Comparison of ENCODE assay signal across 15 mouse cellular contexts in the genomic region with DNA sequence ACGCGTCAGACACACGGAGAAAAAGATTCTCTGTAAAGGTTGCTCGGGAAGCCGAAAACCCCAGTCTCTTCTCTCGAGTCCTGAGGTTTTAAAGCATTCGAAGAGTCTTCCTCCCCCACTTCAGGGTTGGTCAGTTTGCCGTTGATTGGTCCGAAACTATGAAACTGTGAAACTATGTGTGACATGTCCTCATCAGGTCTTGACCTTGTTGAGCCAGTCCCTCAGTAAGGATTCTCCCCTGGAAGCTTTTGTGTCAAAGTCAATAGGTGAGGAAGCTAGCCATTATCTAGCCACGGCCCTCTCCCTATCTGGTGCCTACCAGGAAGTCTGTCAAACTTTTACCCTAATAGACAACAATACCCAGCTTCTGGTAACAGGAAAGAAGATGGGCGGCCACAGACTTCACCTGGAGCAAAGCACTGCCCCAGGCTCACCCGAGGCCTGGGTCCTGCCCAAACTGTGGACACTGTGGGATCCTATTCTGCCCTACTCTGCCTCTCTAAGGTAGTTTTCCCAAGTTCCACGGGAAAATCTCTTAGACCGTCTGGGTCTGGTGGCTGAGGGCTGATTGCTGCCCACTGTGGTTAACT. TPM values are rescaled to one million over a fixed set of nuclear protein-coding genes. Genes with fewer than 3 reads are reported as not detected.
DNase-seq lines count a peak whose midpoint lies in the region; ATAC-seq and TF ChIP-seq lines count a peak whose summit lies in the region.
"Had no signal": no experiment of that assay in that cellular context is flagged by ENCODE, and none has a peak within 500 bp of the region (broad histone marks: within the 10 kb centered on the region; RNA-seq: fewer than 3 reads in every experiment).

No protein-coding gene starts in this region.

- H3K9me3 ChIP-seq in hindbrain, embryonic 10.5 days: no peaks in the 10 kb centered on the region
- no peaks in the 10 kb centered on the region for H3K9me3 ChIP-seq in hindbrain, postnatal 0 days (ENCODE audit: low read length)
- H3K9me3 ChIP-seq in midbrain, embryonic 10.5 days (replicated peaks): no peaks in the 10 kb centered on the region
- H3K9me3 ChIP-seq in midbrain, embryonic 16.5 days (replicated peaks; ENCODE audit: control insufficient read depth, low read length, poor library complexity, severe bottlenecking): no peaks in the 10 kb centered on the region
- no peaks in the 10 kb centered on the region for H3K9me3 ChIP-seq in liver, postnatal 0 days (ENCODE audit: low read length)

- H3K36me3 ChIP-seq in hindbrain, embryonic 10.5 days: no peaks in the 10 kb centered on the region
- no peaks in the 10 kb centered on the region for H3K36me3 ChIP-seq in hindbrain, postnatal 0 days (ENCODE audit: insufficient read depth, low read length)
- H3K36me3 ChIP-seq in midbrain, embryonic 10.5 days: no peaks in the 10 kb centered on the region
- no peaks in the 10 kb centered on the region for H3K36me3 ChIP-seq in midbrain, embryonic 16.5 days (ENCODE audit: control insufficient read depth, insufficient read depth, low read length)
- H3K36me3 ChIP-seq in liver, postnatal 0 days (replicated peaks; ENCODE audit: insufficient read depth, low read length): no peaks in the 10 kb centered on the region

- TF ChIP-seq CTCF in hindbrain, postnatal 0 days (IDR thresholded peaks at IDR 0.05; ENCODE audit: low read depth): no peak
- no peak for TF ChIP-seq CTCF in cortical plate, adult 2 months (IDR thresholded peaks at IDR 0.05; ENCODE audit: extremely low read depth, insufficient read depth, low read length)
- no peak for TF ChIP-seq CTCF in liver, postnatal 0 days (IDR thresholded peaks at IDR 0.05; ENCODE audit: low read depth)

- H3K27me3 ChIP-seq in hindbrain, embryonic 10.5 days (ENCODE audit: insufficient read depth, poor library complexity, severe bottlenecking): no peaks in the 10 kb centered on the region
- H3K27me3 ChIP-seq in hindbrain, postnatal 0 days (ENCODE audit: insufficient read depth, low read length): no peaks in the 10 kb centered on the region
- H3K27me3 ChIP-seq in midbrain, embryonic 10.5 days (ENCODE audit: low read depth, poor library complexity, severe bottlenecking): no peaks in the 10 kb centered on the region
- H3K27me3 ChIP-seq in midbrain, embryonic 16.5 days (ENCODE audit: control insufficient read depth, insufficient read depth, low read depth, low read length): no peaks in the 10 kb centered on the region
- no peaks in the 10 kb centered on the region for H3K27me3 ChIP-seq in liver, postnatal 0 days (ENCODE audit: insufficient read depth, low read length)

- DNase-seq in hindbrain, embryonic 10.5 days (ENCODE audit: low spot score): no peak
- DNase-seq in hindbrain, postnatal 0 days (ENCODE audit: low spot score): no peak
- no peak for DNase-seq in midbrain, embryonic 10.5 days (ENCODE audit: low spot score)
- DNase-seq in liver, postnatal 0 days: no peak
- DNase-seq in ovary, postnatal 36 days (ENCODE audit: low spot score): no peak
- no peak for DNase-seq in cerebellum, adult 8-10 months
- DNase-seq: midbrain, embryonic 14.5 days; right cerebral cortex, postnatal 14 days; thymus, postnatal 25 days had no signal

- no peak for ATAC-seq in hindbrain, postnatal 0 days
- no peak for ATAC-seq in midbrain, embryonic 16.5 days
- no peak for ATAC-seq in liver, postnatal 0 days
- ATAC-seq: forebrain, embryonic 14.5 days had no signal

- H3K4me1 ChIP-seq in hindbrain, embryonic 10.5 days (replicated peaks): peaks cover 30% of the 10 kb centered on the region
- no peaks in the 10 kb centered on the region for H3K4me1 ChIP-seq in hindbrain, postnatal 0 days (ENCODE audit: insufficient read depth, low read length)
- H3K4me1 ChIP-seq in midbrain, embryonic 10.5 days: peaks cover 18% of the 10 kb centered on the region
- no peaks in the 10 kb centered on the region for H3K4me1 ChIP-seq in midbrain, embryonic 16.5 days (ENCODE audit: control insufficient read depth, insufficient read depth, low read length)
- H3K4me1 ChIP-seq in cortical plate, adult 2 months (ENCODE audit: control insufficient read depth, insufficient read depth, low read length): no peaks in the 10 kb centered on the region
- no peaks in the 10 kb centered on the region for H3K4me1 ChIP-seq in liver, postnatal 0 days (ENCODE audit: insufficient read depth)

- peak overlapping the region; percentile 9; the same call in 1 of the 2 replicates for H3K27ac ChIP-seq in hindbrain, embryonic 10.5 days
- H3K27ac ChIP-seq in hindbrain, postnatal 0 days: no peak overlapping the region
- peak overlapping the region; percentile 55 for H3K27ac ChIP-seq in midbrain, embryonic 10.5 days (replicated peaks)
- no peak overlapping the region for H3K27ac ChIP-seq in midbrain, embryonic 16.5 days (ENCODE audit: low read length)
- H3K27ac ChIP-seq in cortical plate, adult 2 months (ENCODE audit: insufficient read depth, low read length): peak overlapping the region; percentile 30; the same call in 1 of the 2 replicates
- 0 out of 2 replicates have a peak overlapping the region, but pooled peaks have one; percentile 5 for H3K27ac ChIP-seq in liver, postnatal 0 days (ENCODE audit: low read depth)
- H3K27ac ChIP-seq: kidney, postnatal 0 days; liver, embryonic 14.5 days; stomach, postnatal 0 days had no signal

- WGBS in hindbrain, embryonic 10.5 days: 63% methylated on average over 14 of the region's 14 CpGs
- 80% methylated on average over 14 of the region's 14 CpGs for WGBS in hindbrain, postnatal 0 days
- WGBS in midbrain, embryonic 10.5 days: 74% methylated on average over 14 of the region's 14 CpGs
- WGBS in midbrain, embryonic 16.5 days: 78% methylated on average over 14 of the region's 14 CpGs
- WGBS in liver, postnatal 0 days (ENCODE audit: insufficient replicate concordance): 76% methylated on average over 14 of the region's 14 CpGs

- H3K9ac ChIP-seq in hindbrain, postnatal 0 days (replicated peaks; ENCODE audit: low read length): no peak overlapping the region
- H3K9ac ChIP-seq in midbrain, embryonic 16.5 days (ENCODE audit: low read depth, low read length): no peak overlapping the region
- no peak overlapping the region for H3K9ac ChIP-seq in liver, postnatal 0 days (replicated peaks)
- H3K9ac ChIP-seq: liver, embryonic 14.5 days had no signal

- TF ChIP-seq POLR2A in cortical plate, adult 2 months (IDR thresholded peaks at IDR 0.05; ENCODE audit: extremely low read depth, insufficient read depth, low read length): no peak

- no peak overlapping the region for H3K4me3 ChIP-seq in hindbrain, embryonic 10.5 days
- H3K4me3 ChIP-seq in hindbrain, postnatal 0 days (ENCODE audit: low read length): no peak overlapping the region
- H3K4me3 ChIP-seq in midbrain, embryonic 10.5 days: no peak overlapping the region
- no peak overlapping the region for H3K4me3 ChIP-seq in midbrain, embryonic 16.5 days (ENCODE audit: low read depth, low read length)
- H3K4me3 ChIP-seq in cortical plate, adult 2 months (ENCODE audit: insufficient read depth, low read length): no peak overlapping the region
- H3K4me3 ChIP-seq in liver, postnatal 0 days (ENCODE audit: low read depth, low read length): no peak overlapping the region

- H3K4me2 ChIP-seq in hindbrain, postnatal 0 days (ENCODE audit: low read depth, low read length): no peak overlapping the region
- no peak overlapping the region for H3K4me2 ChIP-seq in midbrain, embryonic 16.5 days (ENCODE audit: low read length)
- H3K4me2 ChIP-seq in liver, postnatal 0 days (ENCODE audit: low read depth, low read length): no peak overlapping the region

- TF ChIP-seq EP300 in liver, postnatal 0 days (IDR thresholded peaks at IDR 0.05; ENCODE audit: low read depth): no peak

RNA-seq across cellular contexts. Expression of a gene that starts 2.5 kb away (rescaled TPM):
- polyA plus RNA-seq in hindbrain, embryonic 10.5 days (2016; fragmentation: Nextera tagmentation; extraction: Ambion mirVana): 18.1 and 18.2 TPM in 2 replicates
- total RNA-seq in hindbrain, postnatal 0 days (2014; rRNA removed): 9.5 and 10.7 TPM in 2 replicates
- polyA plus RNA-seq in hindbrain, postnatal 0 days (2015; fragmentation: Nextera tagmentation; extraction: Ambion mirVana): 13.1 and 15.3 TPM in 2 replicates
- 16.5 and 17.2 TPM in 2 replicates for polyA plus RNA-seq in midbrain, embryonic 10.5 days (2016; fragmentation: Nextera tagmentation; extraction: Ambion mirVana)
- polyA plus RNA-seq in midbrain, embryonic 16.5 days (2015; fragmentation: Nextera tagmentation; extraction: Ambion mirVana): 14.1 and 16.1 TPM in 2 replicates
- 4.6 TPM in 2 replicates for polyA plus RNA-seq in cortical plate, adult 2 months (2012; rRNA removed)
- 12.2 and 15.2 TPM in 2 replicates for polyA plus RNA-seq in liver, postnatal 0 days (2015; fragmentation: Nextera tagmentation; extraction: Ambion mirVana)

RNA-seq across cellular contexts. Expression of a gene that starts 48.8 kb away (rescaled TPM):
- polyA plus RNA-seq in hindbrain, embryonic 10.5 days (2016; fragmentation: Nextera tagmentation; extraction: Ambion mirVana): 12.9 and 13.1 TPM in 2 replicates
- total RNA-seq in hindbrain, postnatal 0 days (2014; rRNA removed): 19.8 and 31.9 TPM in 2 replicates
- polyA plus RNA-seq in hindbrain, postnatal 0 days (2015; fragmentation: Nextera tagmentation; extraction: Ambion mirVana): 12.0 and 16.8 TPM in 2 replicates
- 11.3 and 13.4 TPM in 2 replicates for polyA plus RNA-seq in midbrain, embryonic 10.5 days (2016; fragmentation: Nextera tagmentation; extraction: Ambion mirVana)
- 8.6 and 8.7 TPM in 2 replicates for polyA plus RNA-seq in midbrain, embryonic 16.5 days (2015; fragmentation: Nextera tagmentation; extraction: Ambion mirVana)
- polyA plus RNA-seq in cortical plate, adult 2 months (2012; rRNA removed): 3.7 and 3.8 TPM in 2 replicates
- 9.4 and 12.8 TPM in 2 replicates for polyA plus RNA-seq in liver, postnatal 0 days (2015; fragmentation: Nextera tagmentation; extraction: Ambion mirVana)

Comparison
In these comparisons a context has a peak if more than half of its experiments do, and no peak if none do; other contexts are left out.
1. H3K27ac ChIP-seq: peak in hindbrain, embryonic 10.5 days (single experiment), midbrain, embryonic 10.5 days (single experiment), cortical plate, adult 2 months (single experiment) and liver, postnatal 0 days (single experiment); none in hindbrain, postnatal 0 days (single experiment) and midbrain, embryonic 16.5 days (single experiment).